Mouse (Mus musculus) limb, embryonic 13.5 days (tissue): Measurements from ENCODE around the gene F3. TPM values are rescaled to one million over a fixed set of nuclear protein-coding genes. Genes with fewer than 3 reads are reported as not detected.

Experiments
- ATAC-seq: fragments of 200-750 bp; cut with Nextera tagmentation; 2 replicates; pipeline ENCODE4 v1.8.0; 2017; ENCODE audit warnings: low read depth, moderate number of reproducible peaks, moderate TSS enrichment; ENCODE audit not compliant: low FRiP score
- H3K27ac ChIP-seq: fragments of 300-500 bp; sonication (generic); 2 replicates; pipeline ENCODE4 v1.5.1; 2015; ENCODE audit warnings: inconsistent platforms, mild to moderate bottlenecking, moderate library complexity
- H3K27me3 ChIP-seq: fragments of 300-500 bp; sonication (generic); 2 replicates; pipeline ENCODE4 v1.6.1; 2015; ENCODE audit warnings: mild to moderate bottlenecking, inconsistent platforms
- H3K36me3 ChIP-seq: fragments of 300-500 bp; sonication (generic); 2 replicates; pipeline ENCODE4 v1.6.1; 2015; ENCODE audit warnings: inconsistent platforms, mild to moderate bottlenecking, moderate library complexity
- H3K4me1 ChIP-seq: fragments of 300-500 bp; sonication (generic); 2 replicates; pipeline ENCODE4 v1.6.1; 2015; ENCODE audit warnings: inconsistent platforms
- H3K4me2 ChIP-seq: fragments of 300-500 bp; sonication (generic); replicated peaks from 2 replicates; pipeline ENCODE4 v1.6.1; 2015; ENCODE audit warnings: inconsistent platforms, mild to moderate bottlenecking, moderate library complexity
- H3K4me3 ChIP-seq: fragments of 300-500 bp; sonication (generic); 2 replicates; pipeline ENCODE4 v1.5.1; 2015; ENCODE audit warnings: moderate library complexity, mild to moderate bottlenecking, inconsistent platforms
- H3K9ac ChIP-seq: fragments of 300-500 bp; sonication (generic); 2 replicates; pipeline ENCODE4 v1.6.1; 2015; ENCODE audit warnings: mild to moderate bottlenecking, inconsistent platforms
- H3K9me3 ChIP-seq: fragments of 300-500 bp; sonication (generic); 2 replicates; pipeline ENCODE4 v1.6.1; 2016; ENCODE audit warnings: inconsistent platforms
- WGBS: fragments of 180-500 bp; shearing (Covaris S2); methylation state at CpG from one replicate; pipeline ENCODE4 v1.1.7; 2015; 5-methylcytosine and 5-hydroxymethylcytosine counted together
- polyA plus RNA-seq: library from polyadenylated mRNA; unstranded; fragments of >200 nt; fragmentation: Nextera tagmentation; extraction: Ambion mirVana; gene quantifications from 2 replicates; pipeline ENCODE4 v1.2.1, GENCODE M21; 2015

Gene F3
- polyA plus RNA-seq, 1 experiment from 2014 or later = 8.6 TPM

DNA sequence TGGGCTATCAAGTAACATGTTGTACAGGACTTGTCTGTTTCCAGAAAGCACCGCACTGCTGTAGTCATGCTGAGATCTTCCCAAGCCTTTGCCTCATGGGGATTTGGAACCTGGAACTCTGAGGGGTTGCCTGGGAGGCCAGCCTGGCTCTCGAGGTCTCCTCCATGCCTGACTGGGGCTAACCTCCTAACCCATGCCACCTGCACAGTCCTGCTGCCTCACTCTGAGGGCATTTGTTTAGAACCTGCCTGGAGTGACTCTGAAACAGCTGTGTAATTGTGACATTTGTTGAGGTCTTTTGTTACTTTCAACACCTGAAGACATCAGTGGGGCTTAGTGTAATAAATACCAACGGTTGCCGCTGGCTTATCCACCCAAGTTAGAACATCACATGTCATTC lies 11.1 kb upstream of the F3 start:
- H3K36me3 ChIP-seq = no peaks in the 10 kb centered on the region
- 51% methylated on average over 4 of the region's 4 CpGs for WGBS
- ATAC-seq = no peak
- H3K4me1 ChIP-seq = 0 out of 2 replicates have a peak, but pooled peaks cover 4% of the 10 kb centered on the region
- H3K4me3 ChIP-seq = no peak overlapping the region
- H3K27ac ChIP-seq = no peak overlapping the region
- no peak overlapping the region for H3K9ac ChIP-seq
- no peaks in the 10 kb centered on the region for H3K27me3 ChIP-seq
- H3K9me3 ChIP-seq = no peaks in the 10 kb centered on the region
- no peak overlapping the region for H3K4me2 ChIP-seq

DNA sequence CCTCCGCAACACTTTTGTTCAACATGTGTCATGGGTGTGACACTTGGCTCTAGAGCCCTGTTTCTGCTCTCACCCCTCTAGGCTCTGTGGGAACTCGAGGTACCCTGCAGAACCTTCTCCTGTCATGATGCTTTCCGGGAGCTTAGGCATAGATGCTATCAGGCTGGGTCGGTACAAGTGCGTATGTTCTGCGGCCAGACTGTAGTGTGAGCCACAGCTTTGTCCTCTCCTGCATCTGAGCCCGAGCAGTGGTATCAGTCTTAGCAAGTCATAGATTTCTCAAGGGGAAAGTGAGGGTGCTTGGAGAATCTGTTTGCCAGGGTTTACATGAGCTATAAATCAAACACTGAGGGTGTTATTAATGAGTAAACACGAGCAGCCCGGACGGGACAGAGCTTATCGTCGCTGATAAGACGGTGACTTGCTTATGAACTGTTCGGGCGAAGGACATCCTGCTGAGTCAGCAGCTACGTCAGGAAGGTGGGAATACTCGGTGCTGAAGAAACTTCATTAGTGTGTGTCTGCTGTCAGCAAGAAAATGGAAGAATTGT lies 10.1 kb upstream of the F3 start:
- no peak overlapping the region for H3K27ac ChIP-seq
- H3K9me3 ChIP-seq = no peaks in the 10 kb centered on the region
- no peak overlapping the region for H3K9ac ChIP-seq
- ATAC-seq = no peak
- H3K4me2 ChIP-seq = no peak overlapping the region
- H3K4me1 ChIP-seq = 0 out of 2 replicates have a peak, but pooled peaks cover 4% of the 10 kb centered on the region
- WGBS = 62% methylated on average over 17 of the region's 17 CpGs
- H3K27me3 ChIP-seq = no peaks in the 10 kb centered on the region
- H3K4me3 ChIP-seq = no peak overlapping the region
- H3K36me3 ChIP-seq = no peaks in the 10 kb centered on the region

DNA sequence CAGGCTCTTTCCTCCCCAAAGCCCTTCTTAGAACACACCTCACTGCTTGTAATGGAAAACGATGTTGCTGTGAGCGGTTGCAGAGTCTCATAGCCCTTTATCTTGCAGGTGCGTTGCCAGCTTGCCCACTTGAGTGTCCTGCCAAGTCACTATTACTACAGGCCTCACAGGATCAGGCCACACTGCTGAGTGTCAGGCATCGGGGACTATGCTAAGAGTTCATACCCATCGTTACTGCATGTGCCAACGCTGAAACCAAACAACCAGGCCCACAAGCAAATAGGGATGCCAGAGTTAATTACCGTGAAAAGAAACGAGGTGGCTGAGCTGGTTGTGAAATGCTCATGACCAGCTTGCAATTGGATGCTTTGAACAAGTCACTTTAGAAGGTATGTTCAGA lies 9.5 kb upstream of the F3 start:
- Histone ChIP-seq H3K9me3 (no peaks in the 10 kb centered on the region), H3K36me3 (no peaks in the 10 kb centered on the region), H3K4me2 (no peak overlapping the region), H3K27me3 (no peaks in the 10 kb centered on the region), H3K9ac (no peak overlapping the region), H3K4me1 (peaks cover 8% of the 10 kb centered on the region), H3K27ac (no peak overlapping the region), H3K4me3 (no peak overlapping the region)
- 63% methylated on average over 8 of the region's 8 CpGs for WGBS
- ATAC-seq = no peak

DNA sequence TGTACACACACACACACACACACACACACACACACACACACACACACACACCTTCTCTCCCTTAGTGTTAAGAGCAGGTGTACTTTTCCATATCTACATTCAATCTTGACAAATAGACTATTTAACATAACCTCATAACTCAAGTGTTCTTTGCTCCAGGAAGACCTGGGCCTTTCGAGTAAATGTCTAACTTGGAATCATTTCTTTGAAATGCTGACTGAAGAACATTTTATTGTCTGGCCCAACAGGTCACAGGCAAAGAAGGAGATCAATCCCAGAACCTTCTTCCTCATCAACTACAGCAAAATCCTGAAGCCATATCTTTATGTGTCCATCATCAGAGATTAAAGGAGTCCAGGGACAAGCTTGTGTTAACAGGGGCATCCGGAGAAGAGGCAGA lies 8.9 kb upstream of the F3 start:
- peaks cover 14% of the 10 kb centered on the region for H3K4me1 ChIP-seq
- no peak overlapping the region for H3K4me2 ChIP-seq
- ATAC-seq = no peak
- no peak overlapping the region for H3K27ac ChIP-seq
- H3K9ac ChIP-seq = no peak overlapping the region
- no peaks in the 10 kb centered on the region for H3K9me3 ChIP-seq
- no peaks in the 10 kb centered on the region for H3K27me3 ChIP-seq
- H3K4me3 ChIP-seq = no peak overlapping the region
- 77% methylated on average over 2 of the region's 2 CpGs for WGBS
- no peaks in the 10 kb centered on the region for H3K36me3 ChIP-seq

DNA sequence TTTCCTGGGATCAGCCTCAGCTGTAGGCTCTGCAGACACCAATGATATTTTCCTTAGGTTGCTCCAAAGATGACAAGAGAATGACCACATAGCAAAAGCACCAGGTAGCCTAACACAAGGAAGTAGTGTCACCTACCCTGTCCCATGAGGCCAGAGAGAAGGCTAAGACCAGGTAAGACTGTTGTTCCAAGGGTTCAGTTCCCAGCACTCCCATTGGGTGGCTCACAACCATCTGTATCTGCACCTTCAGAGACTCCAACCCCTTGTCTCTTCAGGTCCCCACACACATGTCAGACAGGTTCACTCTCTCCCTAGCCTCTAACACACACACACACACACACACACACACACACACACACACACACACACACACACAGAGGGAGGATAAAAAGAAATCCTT lies 8.0 kb upstream of the F3 start:
- no peak overlapping the region for H3K27ac ChIP-seq
- peaks cover 15% of the 10 kb centered on the region for H3K4me1 ChIP-seq
- no peaks in the 10 kb centered on the region for H3K36me3 ChIP-seq
- H3K4me3 ChIP-seq = no peak overlapping the region
- ATAC-seq = no peak
- no peak overlapping the region for H3K4me2 ChIP-seq
- no peaks in the 10 kb centered on the region for H3K9me3 ChIP-seq
- no peak overlapping the region for H3K9ac ChIP-seq
- H3K27me3 ChIP-seq = 0 out of 2 replicates have a peak, but pooled peaks cover 1% of the 10 kb centered on the region

DNA sequence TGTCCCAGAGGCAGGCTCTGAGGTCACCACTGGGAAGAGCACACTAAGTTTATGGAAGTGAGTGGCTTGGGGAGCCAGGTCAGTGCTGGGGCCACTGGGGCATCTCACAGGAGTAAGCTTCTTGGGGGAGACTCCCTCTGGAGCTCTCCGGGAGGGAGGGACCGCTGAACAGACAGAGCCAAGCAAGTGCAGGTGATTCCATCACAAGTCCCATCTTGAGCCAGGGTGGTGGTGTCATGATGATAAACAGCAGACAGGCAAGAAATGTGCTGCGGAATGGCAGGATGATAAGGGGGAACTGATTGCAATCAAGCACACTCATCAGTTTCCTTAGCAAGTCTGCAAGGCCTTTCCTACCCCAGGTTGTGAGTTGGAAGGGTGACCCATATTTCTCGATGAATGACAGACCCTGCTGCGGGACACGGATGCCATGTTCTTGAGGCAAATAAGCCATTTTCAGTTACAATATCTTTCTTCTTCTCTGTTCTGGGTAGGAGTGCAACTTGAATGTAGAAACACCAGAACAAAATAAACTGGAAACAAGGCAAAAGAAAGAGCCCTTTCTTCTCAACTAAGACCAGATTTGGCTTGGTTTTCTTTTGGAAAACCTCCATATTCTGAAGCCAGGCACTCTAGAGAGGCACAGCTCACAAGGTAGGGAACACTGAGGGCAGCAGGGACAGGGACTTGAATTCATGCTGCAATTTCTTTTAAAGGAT lies 7.4 kb upstream of the F3 start:
- 78% methylated on average over 6 of the region's 6 CpGs for WGBS
- H3K27ac ChIP-seq = no peak overlapping the region

DNA sequence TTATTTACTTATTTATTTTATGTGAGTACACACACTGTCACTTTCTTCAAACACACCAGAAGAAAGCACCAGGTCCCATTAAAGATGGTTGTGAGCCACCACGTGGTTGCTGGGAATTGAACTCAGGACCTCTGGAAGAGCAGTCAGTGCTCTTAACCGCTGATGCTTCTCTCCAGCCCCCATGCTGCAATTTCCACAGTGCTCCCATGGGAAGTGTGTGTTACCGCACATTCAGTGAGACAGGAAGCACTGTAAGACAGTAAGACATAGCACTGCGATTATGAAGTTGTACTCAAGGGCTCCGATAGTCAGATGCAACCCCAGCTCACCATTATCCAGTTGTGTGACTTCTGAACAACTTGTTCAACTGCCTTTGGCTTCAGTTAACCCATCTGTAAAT lies 6.9 kb upstream of the F3 start:
- H3K27ac ChIP-seq = no peak overlapping the region
- H3K4me2 ChIP-seq = no peak overlapping the region
- no peak overlapping the region for H3K9ac ChIP-seq
- 78% methylated on average over 5 of the region's 5 CpGs for WGBS
- H3K27me3 ChIP-seq = peaks cover 4% of the 10 kb centered on the region; the same call in 1 of the 2 replicates
- H3K4me3 ChIP-seq = no peak overlapping the region
- no peaks in the 10 kb centered on the region for H3K9me3 ChIP-seq
- ATAC-seq = no peak
- peaks cover 19% of the 10 kb centered on the region for H3K4me1 ChIP-seq
- no peaks in the 10 kb centered on the region for H3K36me3 ChIP-seq

More for the DNA sequence above, 7.4 kb upstream of the F3 start:
- ATAC-seq = no peak
- H3K4me3 ChIP-seq = no peak overlapping the region
- no peak overlapping the region for H3K9ac ChIP-seq
- no peak overlapping the region for H3K4me2 ChIP-seq
- H3K9me3 ChIP-seq = no peaks in the 10 kb centered on the region
- H3K27me3 ChIP-seq = 0 out of 2 replicates have a peak, but pooled peaks cover 3% of the 10 kb centered on the region
- peaks cover 15% of the 10 kb centered on the region for H3K4me1 ChIP-seq
- no peaks in the 10 kb centered on the region for H3K36me3 ChIP-seq

DNA sequence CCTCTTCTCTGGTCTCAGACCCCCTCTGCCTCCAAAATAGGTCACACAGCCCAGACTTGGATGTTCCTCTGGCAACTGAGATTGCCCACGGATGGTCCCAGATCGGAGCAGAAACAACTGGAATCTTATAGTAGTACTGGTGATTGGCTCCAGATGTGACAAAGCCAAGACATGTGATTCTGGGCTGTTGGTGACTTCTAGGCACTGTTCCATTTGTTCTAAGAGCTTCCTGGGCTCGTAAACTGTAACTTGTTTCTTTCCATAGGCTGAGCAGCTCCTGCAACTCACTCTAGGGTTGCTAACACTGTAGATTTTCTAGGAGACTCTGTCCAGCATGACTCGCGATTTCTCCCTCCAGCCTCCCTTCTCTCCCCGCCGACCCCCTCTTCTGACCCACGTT lies 4.7 kb upstream of the F3 start:
- H3K4me2 ChIP-seq = no peak overlapping the region
- H3K4me1 ChIP-seq = peaks cover 30% of the 10 kb centered on the region
- no peak overlapping the region for H3K27ac ChIP-seq
- no peak overlapping the region for H3K9ac ChIP-seq
- H3K36me3 ChIP-seq = no peaks in the 10 kb centered on the region
- H3K4me3 ChIP-seq = no peak overlapping the region
- peaks cover 16% of the 10 kb centered on the region for H3K27me3 ChIP-seq
- 33% methylated on average over 8 of the region's 8 CpGs for WGBS
- H3K9me3 ChIP-seq = no peaks in the 10 kb centered on the region
- no peak for ATAC-seq

DNA sequence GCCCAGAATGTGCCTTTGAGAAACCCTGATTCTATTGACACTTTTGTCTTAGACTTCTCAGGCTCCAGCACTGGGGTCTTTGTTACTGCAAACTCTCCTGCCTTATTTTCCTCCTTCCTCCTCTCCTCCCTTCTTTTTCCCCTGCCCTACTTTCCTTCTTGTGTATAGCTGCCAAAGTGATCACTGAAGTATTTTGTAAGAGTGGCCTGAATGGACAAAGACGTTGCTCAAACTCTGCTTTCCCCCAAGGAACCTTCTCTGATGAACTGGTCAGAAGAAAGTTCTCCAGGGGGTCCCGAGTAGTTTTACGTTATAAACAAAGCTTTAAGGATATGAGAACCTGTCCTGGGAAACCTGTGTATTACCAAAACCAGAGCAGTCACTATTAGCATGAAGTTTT lies 3.6 kb upstream of the F3 start:
- no peak for ATAC-seq

DNA sequence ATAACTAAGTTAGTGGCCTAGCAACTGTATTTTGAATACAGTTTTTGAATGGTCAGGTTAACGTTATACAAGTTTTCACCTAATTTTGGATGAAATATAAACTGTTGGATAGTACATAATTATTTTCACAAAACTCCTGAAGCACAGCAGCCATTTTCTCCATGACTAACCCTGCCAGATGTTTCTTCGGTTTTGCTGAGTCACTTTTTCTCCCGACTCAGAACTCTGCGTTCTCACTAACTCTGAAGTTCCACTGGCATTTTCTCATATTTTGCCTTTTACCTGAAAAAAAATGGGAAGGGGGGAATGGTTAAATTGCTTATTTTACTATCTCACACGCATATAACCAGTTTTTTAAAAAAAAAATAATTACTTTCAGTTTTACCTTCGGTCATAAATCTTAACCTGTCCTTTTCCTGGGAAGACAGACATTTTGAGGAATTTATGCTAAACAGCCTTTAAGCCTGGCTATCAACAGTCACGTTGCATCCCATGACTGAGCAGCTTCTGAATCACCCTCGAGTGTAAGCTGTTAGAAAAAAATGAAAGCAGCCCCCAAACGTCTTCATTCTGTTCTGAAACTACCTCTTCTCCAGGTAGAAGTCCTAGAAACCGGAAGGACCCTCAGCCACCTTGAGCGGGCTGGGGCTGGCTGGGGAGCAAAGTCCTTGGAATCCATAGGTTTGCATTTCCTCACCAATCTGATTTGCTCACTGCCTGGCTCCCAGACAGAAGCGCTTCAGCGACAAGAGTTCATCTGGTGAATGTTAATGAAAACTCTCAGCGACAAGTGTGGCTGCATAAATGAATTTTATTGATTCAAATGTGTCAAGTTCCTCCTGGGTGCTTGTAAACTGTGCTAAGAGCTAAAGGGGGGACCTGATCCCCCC lies 2.3 kb upstream of the F3 start:
- H3K4me2 ChIP-seq = no peak overlapping the region; the same call in 1 of the 2 replicates
- H3K4me1 ChIP-seq = peaks cover 39% of the 10 kb centered on the region
- ATAC-seq = no peak
- no peak overlapping the region for H3K4me3 ChIP-seq
- no peaks in the 10 kb centered on the region for H3K36me3 ChIP-seq
- H3K27me3 ChIP-seq = peaks cover 35% of the 10 kb centered on the region
- WGBS = 33% methylated on average over 14 of the region's 14 CpGs
- H3K9ac ChIP-seq = no peak overlapping the region
- H3K27ac ChIP-seq = no peak overlapping the region
- H3K9me3 ChIP-seq = no peaks in the 10 kb centered on the region

More for the DNA sequence above, 3.6 kb upstream of the F3 start:
- Histone ChIP-seq H3K9ac (no peak overlapping the region), H3K4me1 (peaks cover 40% of the 10 kb centered on the region), H3K4me2 (no peak overlapping the region), H3K36me3 (no peaks in the 10 kb centered on the region), H3K27ac (no peak overlapping the region), H3K27me3 (peaks cover 26% of the 10 kb centered on the region), H3K4me3 (no peak overlapping the region), H3K9me3 (no peaks in the 10 kb centered on the region)
- WGBS = 72% methylated on average over 3 of the region's 3 CpGs

DNA sequence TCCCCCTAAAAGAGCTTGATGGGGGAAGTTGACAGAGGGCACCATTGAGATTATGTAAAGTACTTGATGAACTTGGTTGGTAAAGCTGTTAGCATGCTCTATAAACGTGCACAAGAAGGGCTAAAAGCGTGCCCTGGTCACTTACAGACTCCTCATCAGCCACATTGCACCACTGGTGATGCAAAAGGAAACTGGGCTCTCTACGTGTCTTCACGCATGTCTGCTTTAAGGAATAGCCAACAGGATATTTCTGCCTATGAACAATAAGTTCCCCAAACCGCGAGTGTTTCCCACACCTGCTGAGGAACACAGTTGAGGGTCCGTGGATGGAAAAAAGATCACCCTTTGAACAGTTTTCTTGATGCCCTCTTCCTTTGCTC lies 1.7 kb upstream of the F3 start:
- H3K9ac ChIP-seq = no peak overlapping the region
- H3K4me1 ChIP-seq = peaks cover 39% of the 10 kb centered on the region
- WGBS = 69% methylated on average over 7 of the region's 7 CpGs
- no peak overlapping the region for H3K27ac ChIP-seq
- no peaks in the 10 kb centered on the region for H3K36me3 ChIP-seq
- no peak overlapping the region for H3K4me3 ChIP-seq
- H3K9me3 ChIP-seq = no peaks in the 10 kb centered on the region
- peaks cover 35% of the 10 kb centered on the region for H3K27me3 ChIP-seq
- no peak for ATAC-seq
- H3K4me2 ChIP-seq = no peak overlapping the region

DNA sequence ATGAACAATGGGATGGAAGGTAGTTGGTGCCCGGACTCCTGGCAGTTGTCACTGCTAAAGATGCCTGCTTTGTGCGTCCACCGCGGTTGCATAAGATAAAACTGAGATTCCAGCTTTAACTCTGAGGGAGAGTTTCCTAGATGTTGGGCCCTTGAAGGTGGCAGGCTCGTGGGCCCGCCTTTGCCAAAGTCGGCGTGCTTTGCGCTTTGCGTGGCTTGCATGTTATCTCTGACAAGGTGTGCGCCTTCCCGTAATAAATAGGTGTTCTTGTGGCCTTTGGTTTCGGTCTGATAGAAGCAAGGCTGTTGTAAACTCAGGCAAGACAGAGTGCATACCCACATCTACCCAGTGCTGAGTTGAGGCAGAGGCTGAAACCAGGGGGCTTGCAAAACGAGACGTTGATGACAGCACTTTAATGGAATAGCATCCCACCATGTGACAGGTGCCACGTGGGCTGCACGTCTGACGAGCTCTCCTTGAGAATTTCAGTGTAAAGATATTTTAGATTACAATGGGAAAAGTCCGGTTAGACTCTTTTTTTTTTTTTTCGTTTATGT lies 709 bp downstream of the F3 start:
- peak overlapping the region; percentile 68 for H3K4me3 ChIP-seq

More for the DNA sequence above, 709 bp downstream of the F3 start:
- ATAC-seq = no peak
- H3K9me3 ChIP-seq = no peaks in the 10 kb centered on the region
- H3K27ac ChIP-seq = no peak overlapping the region
- 5% methylated on average over 20 of the region's 20 CpGs for WGBS
- H3K9ac ChIP-seq = peak overlapping the region; percentile 66
- peaks cover 33% of the 10 kb centered on the region for H3K4me1 ChIP-seq
- peaks cover 35% of the 10 kb centered on the region for H3K27me3 ChIP-seq
- peak overlapping the region; percentile 85 for H3K4me2 ChIP-seq
- no peaks in the 10 kb centered on the region for H3K36me3 ChIP-seq
